Mouse (Mus musculus) layer of hippocampus, adult 8-10 months (tissue): Measurements from ENCODE around the gene Olfr1447. TPM values are rescaled to one million over a fixed set of nuclear protein-coding genes. Genes with fewer than 3 reads are reported as not detected.

ENCODE experiments used
- DNase-seq, 2 experiments: peaks; one replicate each; pipeline ENCODE4 v3.0.0; 2022; ENCODE audit warnings: low spot score in 2 of 2
- total RNA-seq, 4 experiments: library from RNA; stranded (reverse); gene quantifications; 2 replicates each; pipeline ENCODE4 v1.2.4; 2022

Olfr1447 gene
- total RNA-seq, result not detected

DNA sequence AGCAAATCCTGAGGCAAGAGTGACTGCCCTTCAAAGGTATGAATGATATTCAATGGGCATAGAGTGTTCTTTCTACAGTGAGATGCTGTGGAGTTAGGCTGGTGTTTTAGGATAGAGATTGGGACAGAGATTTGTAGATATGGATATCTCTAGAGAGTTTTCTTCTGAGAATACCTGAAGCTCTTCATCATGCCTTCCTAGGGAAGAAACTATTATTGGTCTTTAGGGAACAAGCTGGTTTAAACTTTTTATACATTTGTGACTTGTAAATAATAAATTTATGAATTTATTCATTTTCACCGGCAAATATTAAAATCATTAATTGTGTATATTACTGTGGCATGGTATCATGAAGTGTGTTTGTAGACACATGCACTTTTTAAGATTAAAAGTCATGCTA, at the start of gene Olfr1447:
Gene Olfr1447, minus strand, starts transcription at position 101 of the 400 bp plus-strand sequence.
- DNase-seq, result no peak

DNA sequence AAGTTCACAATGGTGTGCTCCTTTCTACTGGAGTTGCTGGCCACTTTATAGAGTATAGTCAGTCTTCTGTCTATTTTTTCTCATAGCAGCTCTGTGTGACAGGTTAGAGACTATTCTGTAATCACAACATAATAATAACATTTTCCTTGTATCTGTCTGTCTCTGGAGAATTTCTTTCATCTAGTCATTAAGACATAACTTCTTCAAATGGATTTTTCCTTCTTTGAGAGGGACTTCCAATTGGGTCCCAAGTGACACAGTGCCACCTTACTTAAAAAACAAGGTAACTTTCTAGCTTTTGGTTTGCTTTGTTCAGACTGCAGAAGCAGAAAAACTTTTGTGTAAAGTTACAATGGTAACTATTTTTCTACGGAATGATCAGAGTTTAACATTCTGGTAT, 46.4 kb upstream of the Olfr1447 start, which contains the start of gene Olfr1450:
Gene Olfr1450, plus strand, starts transcription at position 301 of the 400 bp plus-strand sequence.
- DNase-seq, result no peak

DNA sequence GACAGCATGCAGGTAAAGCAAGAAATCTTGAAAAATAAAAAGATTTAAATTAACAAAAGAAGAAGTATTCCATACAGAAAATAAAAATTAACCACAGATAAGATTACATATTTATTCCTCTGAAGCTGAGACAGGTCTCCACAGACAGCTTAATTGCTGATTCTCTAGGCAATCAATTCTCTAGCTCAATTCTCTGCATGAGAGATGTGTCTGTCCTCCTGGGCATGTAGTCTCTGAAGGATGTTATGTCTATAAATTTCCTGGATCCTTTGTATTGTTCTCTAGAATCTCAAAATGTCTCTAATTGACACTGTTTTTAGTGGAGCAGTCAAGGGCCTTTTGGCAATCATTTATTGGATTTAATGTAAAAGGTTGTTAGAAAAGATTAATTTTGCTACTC, 27.0 kb upstream of the Olfr1447 start, which contains the start of gene Olfr1449:
Gene Olfr1449, plus strand, starts transcription at position 301 of the 400 bp plus-strand sequence.
- DNase-seq, result no peak

DNA sequence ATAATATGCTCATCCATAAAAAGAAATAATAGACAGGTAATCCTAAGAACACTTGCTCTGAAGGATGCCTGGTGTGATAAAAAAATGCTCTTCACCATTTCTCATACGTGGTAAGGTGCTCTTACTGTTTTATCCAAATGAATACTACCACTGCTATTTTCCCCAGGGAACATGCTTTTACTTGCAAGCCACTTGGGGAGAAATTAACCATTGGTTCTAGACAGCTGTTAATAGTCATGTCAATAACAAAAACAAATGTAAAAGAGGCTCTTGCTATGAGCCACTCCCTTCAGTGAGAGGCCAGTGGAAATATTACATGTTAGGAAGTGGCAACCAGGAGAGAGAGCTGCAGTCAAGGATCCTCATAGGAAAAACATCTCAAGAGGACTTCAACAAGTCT, 20.8 kb upstream of the Olfr1447 start, which contains the start of gene Olfr1448:
Gene Olfr1448, minus strand, starts transcription at position 101 of the 400 bp plus-strand sequence.
- no peak for DNase-seq

DNA sequence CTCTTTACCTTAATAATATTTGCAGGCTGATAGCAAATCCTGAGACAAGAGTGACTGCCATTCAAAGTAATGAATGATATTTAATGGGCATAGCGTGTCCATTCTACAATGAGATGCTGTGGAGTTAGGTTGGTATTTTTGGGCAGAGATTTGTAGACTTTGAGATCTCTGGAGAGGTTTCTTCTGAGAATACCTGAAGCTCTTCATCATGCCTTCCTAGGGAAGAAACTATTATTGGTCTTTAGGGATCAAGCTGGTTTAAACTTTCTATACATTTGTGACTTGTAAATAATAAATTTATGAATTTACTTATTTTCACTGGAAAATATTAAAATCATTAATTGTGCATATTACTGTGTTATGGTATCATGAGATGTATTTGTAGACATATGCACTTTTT, 10.1 kb downstream of the Olfr1447 start, which contains the start of gene Olfr1446:
Gene Olfr1446, minus strand, starts transcription at position 101 of the 400 bp plus-strand sequence.
- DNase-seq, result no peak

DNA sequence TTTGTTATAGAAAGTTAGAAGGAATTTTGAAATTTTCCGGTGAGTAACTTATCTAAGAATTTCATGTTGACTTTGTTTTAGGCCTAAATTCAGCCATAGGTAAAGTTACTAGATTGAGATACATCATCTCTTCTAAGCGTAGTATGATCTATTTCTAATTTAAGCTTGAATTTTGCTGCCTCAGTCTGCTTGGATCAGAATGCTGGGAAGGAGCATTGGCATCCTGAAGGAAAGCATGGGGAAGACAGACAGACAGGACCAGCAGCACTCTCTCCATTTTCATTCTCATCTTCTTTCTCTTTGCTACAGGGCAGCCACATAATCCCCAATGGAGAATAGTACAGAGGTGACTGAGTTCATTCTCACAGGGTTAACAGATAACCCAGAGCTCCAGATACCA, 20.0 kb downstream of the Olfr1447 start, which contains the start of gene Olfr1445:
Gene Olfr1445, plus strand, starts transcription at position 301 of the 400 bp plus-strand sequence.
- no peak for DNase-seq

DNA sequence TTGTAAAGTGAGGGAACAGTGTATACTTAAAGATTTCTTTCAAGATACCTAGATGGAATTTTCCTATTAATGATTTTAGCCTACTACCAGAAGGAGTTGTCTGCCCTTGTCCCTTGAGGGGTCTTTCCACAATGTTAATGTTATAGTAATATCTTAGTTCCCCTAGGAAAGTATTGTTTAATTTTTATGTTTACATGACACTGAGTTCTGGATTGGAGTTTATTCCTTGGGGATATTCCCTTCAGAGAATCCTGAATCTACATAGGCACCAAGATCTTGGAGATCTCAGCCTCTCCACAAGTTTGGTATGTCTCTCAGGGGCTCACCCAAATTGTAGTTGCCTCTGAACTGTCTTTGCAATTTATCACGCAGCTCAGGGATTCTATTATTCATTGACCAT, 46.6 kb downstream of the Olfr1447 start, which contains the start of gene Olfr1444:
Gene Olfr1444, plus strand, starts transcription at position 301 of the 400 bp plus-strand sequence.
- no peak for DNase-seq

Other genes starting within 250 kb of the Olfr1447 start
- not detected for gene Olfr1442, start 233.3 kb downstream of the Olfr1447 start, total RNA-seq
- gene Olfr1443, start 225.6 kb downstream of the Olfr1447 start, total RNA-seq, result not detected
- not detected for gene Keg1, start 208.0 kb downstream of the Olfr1447 start, total RNA-seq
- gene Cntf, start 138.1 kb downstream of the Olfr1447 start, total RNA-seq, result 1 to 10 TPM; 4.0 to 4.9 (median 4.6) TPM
- 10 to 100 TPM; 87.1 to 94.7 (median 90.9) TPM for gene Zfp91, start 107.6 kb downstream of the Olfr1447 start, total RNA-seq
- gene Lpxn, start 107.5 kb downstream of the Olfr1447 start, total RNA-seq, result 1 to 10 TPM; 1.4 to 6.1 (median 2.7) TPM
- gene Gm5244, start 57.1 kb downstream of the Olfr1447 start, total RNA-seq, result not detected
- not detected for gene Olfr1444, start 46.5 kb downstream of the Olfr1447 start, total RNA-seq
- gene Olfr1445, start 19.9 kb downstream of the Olfr1447 start, total RNA-seq, result not detected
- gene Olfr1446, start 10.2 kb downstream of the Olfr1447 start, total RNA-seq, result not detected
- not detected for gene Olfr1448, start 20.7 kb upstream of the Olfr1447 start, total RNA-seq
- gene Olfr1449, start 27.1 kb upstream of the Olfr1447 start, total RNA-seq, result not detected
- gene Olfr1450, start 46.5 kb upstream of the Olfr1447 start, total RNA-seq, result not detected
- not detected for gene Olfr1451, start 91.3 kb upstream of the Olfr1447 start, total RNA-seq
- not detected for gene Olfr1453, start 124.6 kb upstream of the Olfr1447 start, total RNA-seq
- not detected for gene Olfr1454, start 156.9 kb upstream of the Olfr1447 start, total RNA-seq
- gene Olfr1457, start 194.1 kb upstream of the Olfr1447 start, total RNA-seq, result not detected
- gene Olfr1458, start 203.0 kb upstream of the Olfr1447 start, total RNA-seq, result not detected
- under 1 TPM; 0.09 to 0.27 (median 0.20) TPM for gene Olfr1459, start 245.8 kb upstream of the Olfr1447 start, total RNA-seq